Mouse (Mus musculus): ENCODE data around the gene Tjp1.

The Tjp1 gene

GRCm38 (mm10) chr7:65527071-65528007 lies at the start of gene Tjp1:
Gene Tjp1 (minus strand): TSS chr7:65527781.
- no peak for DNase-seq (ENCODE audit: low spot score)

- DNase-seq (ENCODE audit: low spot score) = no peak
These were observed 49.5 kb upstream of the Tjp1 start for GRCm38 (mm10) chr7:65577118-65577517.

- DNase-seq (ENCODE audit: low spot score) = no peak
These were observed 45.1 kb upstream of the Tjp1 start for GRCm38 (mm10) chr7:65572731-65573130.

- DNase-seq (ENCODE audit: low spot score) = no peak
These were observed 43.1 kb upstream of the Tjp1 start for GRCm38 (mm10) chr7:65570691-65571090.

GRCm38 (mm10) chr7:65555996-65556395 lies 28.4 kb upstream of the Tjp1 start:
- DNase-seq (ENCODE audit: low spot score) = no peak

GRCm38 (mm10) chr7:65545741-65546140 lies 18.2 kb upstream of the Tjp1 start:
- DNase-seq (ENCODE audit: low spot score) = no peak

- DNase-seq (ENCODE audit: low spot score) = no peak
These were observed 5.1 kb upstream of the Tjp1 start for GRCm38 (mm10) chr7:65532689-65533088.

GRCm38 (mm10) chr7:65523116-65523515 lies 4.5 kb downstream of the Tjp1 start:
- no peak for DNase-seq (ENCODE audit: low spot score)

- DNase-seq (ENCODE audit: low spot score) = no peak
These were observed 5.1 kb downstream of the Tjp1 start for GRCm38 (mm10) chr7:65522490-65522889.

- DNase-seq (ENCODE audit: low spot score) = no peak
These were observed 7.0 kb downstream of the Tjp1 start for GRCm38 (mm10) chr7:65520622-65521021.

GRCm38 (mm10) chr7:65519788-65520563 lies 7.6 kb downstream of the Tjp1 start:
- DNase-seq (ENCODE audit: low spot score) = peak; percentile 32

- no peak for DNase-seq (ENCODE audit: low spot score)
These were observed 10.7 kb downstream of the Tjp1 start for GRCm38 (mm10) chr7:65516903-65517302.

- DNase-seq (ENCODE audit: low spot score) = no peak
These were observed 14.0 kb downstream of the Tjp1 start for GRCm38 (mm10) chr7:65513451-65514179.

GRCm38 (mm10) chr7:65509357-65509756 lies 18.2 kb downstream of the Tjp1 start:
- peak; percentile 42 for DNase-seq (ENCODE audit: low spot score)

GRCm38 (mm10) chr7:65507341-65507740 lies 20.2 kb downstream of the Tjp1 start:
- no peak for DNase-seq (ENCODE audit: low spot score)

GRCm38 (mm10) chr7:65502486-65503322 lies 24.9 kb downstream of the Tjp1 start:
- DNase-seq (ENCODE audit: low spot score) = no peak

GRCm38 (mm10) chr7:65500746-65501145 lies 26.8 kb downstream of the Tjp1 start:
- no peak for DNase-seq (ENCODE audit: low spot score)

- DNase-seq (ENCODE audit: low spot score) = peak; percentile 57
These were observed 29.6 kb downstream of the Tjp1 start for GRCm38 (mm10) chr7:65497733-65498583.

GRCm38 (mm10) chr7:65490526-65490925 lies 37.1 kb downstream of the Tjp1 start:
- no peak for DNase-seq (ENCODE audit: low spot score)

GRCm38 (mm10) chr7:65489742-65490141 lies 37.8 kb downstream of the Tjp1 start:
- DNase-seq (ENCODE audit: low spot score) = no peak

Data from ovary, adult 18-20 months (tissue).